Mouse (Mus musculus): ENCODE measurements around the gene Gas8.
"Not testable (repeated sequence)": the region's sequence is repeated elsewhere in the genome, so short reads cannot be mapped to it uniquely, and the experiment has no call there.

Gene Gas8

GRCm38 (mm10) chr8:123515540-123515897 is 3.1 kb upstream of the Gas8 start:
- DNase-seq, result no peak

- no peak for DNase-seq
Measured at GRCm38 (mm10) chr8:123516596-123516995, 2.0 kb upstream of the Gas8 start.

DNA sequence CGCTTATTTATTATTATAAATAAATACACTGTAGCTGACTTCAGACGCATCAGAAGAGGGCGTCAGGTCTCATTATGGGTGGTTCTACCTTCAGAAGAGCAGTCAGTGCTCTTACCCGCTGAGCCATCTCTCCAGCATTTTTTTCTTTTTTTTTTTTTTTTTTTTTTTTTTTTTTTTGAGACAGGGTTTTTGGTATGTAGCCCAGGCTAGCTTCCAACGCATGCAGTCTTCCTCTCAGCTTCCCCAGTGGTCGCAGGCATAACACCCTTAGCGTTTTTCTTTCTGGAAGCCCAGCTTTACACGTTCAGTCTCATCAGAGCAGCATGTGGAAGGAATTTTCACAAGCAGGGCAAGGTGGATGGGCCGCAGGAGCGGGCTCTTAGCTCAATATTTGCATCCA is 462 bp upstream of the Gas8 start:
- no peak for DNase-seq

GRCm38 (mm10) chr8:123520048-123520447 is 1.4 kb downstream of the Gas8 start:
- not testable (repeated sequence) for DNase-seq

DNA sequence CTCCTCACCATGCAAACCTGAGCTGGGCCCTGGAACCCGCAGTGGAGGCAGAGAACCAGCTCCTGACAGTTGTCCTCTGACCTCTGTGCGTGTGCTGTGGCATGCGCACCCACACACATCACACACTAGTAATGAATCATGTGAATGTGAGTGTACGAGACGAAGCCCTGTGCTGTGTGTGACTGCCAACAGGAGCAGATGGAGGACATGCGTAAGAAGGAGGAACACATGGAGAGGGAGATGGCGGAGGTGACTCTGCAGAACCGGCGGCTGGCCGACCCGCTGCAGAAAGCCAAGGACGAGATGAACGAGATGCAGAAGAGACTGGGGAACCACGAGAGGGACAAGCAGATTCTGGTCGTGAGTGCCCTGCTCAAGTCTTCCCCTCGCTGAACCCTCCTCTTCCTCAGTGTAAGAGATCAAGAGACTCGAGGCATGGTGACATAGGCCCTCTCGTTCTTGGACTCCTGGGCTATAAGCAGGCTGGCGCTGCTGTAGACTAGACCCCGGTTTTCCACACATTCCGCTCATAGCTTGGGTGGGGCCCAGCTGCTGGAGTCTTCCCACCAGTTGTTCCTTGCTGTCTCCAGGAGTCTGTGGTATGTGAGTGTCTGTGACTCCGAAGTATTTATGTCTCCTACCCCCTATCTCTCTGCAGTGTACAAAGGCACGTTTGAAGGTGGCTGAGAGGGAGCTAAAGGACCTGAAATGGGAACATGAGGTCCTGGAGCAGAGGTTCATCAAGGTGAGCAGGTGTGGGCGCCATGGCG is 9.3 kb downstream of the Gas8 start:
- DNase-seq, result no peak

DNA sequence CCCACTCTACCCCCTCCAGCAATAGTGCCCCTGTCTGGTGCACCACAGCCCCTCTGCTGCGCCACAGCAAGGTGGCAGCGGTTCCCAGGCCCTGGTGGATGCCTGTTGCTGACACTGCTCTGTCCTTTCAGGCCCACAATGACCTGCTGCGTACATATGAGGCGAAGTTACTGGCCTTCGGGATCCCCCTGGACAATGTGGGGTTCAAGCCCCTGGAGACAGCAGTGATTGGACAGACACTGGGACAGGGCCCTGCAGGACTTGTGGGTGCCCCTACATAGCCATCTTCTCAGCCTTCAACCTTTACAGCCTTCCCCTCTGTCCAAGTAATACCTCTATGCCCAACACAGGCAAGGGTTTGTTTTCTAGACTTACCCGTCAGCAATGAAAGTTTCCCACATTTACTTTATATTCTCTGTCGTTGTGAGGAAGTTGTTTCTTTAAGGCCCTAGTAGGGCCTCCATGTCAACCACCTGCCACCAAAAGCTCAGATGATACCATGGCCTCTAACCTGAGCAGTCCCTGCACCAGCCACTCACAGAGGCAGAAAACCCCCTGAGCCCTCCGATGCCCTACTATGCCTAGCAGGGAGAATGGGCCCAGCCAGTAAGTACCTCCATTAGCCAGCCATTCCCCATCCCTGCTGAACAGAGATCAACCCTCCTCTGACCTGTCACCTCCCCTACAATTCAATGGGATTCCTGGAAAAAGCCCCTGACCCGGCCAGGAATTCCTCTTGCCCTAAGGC is 17.8 kb downstream of the Gas8 start:
- no peak for DNase-seq

DNA sequence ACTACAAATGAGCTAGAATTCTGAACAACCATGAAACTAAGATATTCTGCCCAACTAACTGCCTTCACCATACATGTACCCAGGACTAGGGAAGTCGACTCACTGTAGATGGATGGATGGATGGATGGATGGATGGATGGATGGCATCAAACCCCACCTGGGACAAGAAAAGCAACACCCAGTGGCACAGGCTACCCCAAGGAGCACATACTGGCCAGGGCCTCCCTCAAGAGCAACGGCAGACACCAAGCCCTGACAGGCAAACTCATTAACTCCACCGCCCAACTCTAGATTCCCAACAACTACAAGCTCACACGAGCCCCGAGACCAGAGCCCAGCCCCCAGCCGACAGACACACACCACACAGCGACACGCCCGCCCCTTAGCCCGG is 18.4 kb downstream of the Gas8 start:
- no peak for DNase-seq

DNA sequence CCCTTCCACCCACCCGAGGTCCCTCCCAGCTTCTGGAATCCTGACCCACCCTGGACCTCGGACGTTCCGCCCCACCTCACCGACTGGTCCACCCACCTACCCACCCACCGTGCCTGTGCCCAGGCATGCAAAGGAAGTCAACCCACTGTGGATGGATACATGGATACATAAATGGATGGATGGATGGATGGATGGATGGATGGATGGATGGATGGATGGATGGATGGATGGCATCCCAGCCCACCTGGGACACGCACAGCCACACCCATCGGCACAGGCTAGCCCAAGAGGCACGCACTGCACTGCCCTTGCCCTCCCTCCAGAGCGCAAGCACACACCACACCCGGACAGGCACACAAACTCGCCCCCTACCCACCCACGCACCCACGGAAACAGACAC is 19.0 kb downstream of the Gas8 start:
- peak in 1 of 2 experiments; percentile 26 for DNase-seq

DNA sequence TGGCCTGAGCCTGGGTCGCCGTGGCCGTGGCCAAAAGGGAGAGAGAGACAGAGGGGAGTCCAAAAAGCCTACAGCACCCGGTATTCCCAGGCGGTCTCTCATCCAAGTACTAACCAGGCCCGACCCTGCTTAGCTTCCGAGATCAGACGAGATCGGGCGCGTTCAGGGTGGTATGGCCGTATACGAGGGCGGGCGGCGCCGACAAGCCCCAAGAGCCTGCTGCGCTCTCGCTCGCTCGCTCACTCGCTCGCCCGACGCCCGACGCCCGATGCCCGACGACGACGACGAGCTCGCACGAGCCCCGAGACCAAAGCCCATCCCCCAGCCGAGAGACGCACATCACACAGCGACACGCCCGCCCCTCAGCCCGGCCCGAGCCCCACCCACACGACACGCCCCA is 45.6 kb downstream of the Gas8 start:
- DNase-seq, result not testable (repeated sequence)

GRCm38 (mm10) chr8:123575386-123575785 is 56.8 kb downstream of the Gas8 start:
- DNase-seq, result peak in 1 of 2 experiments; percentile 2

Data from spleen, adult 18-20 months (tissue).